In genomic region chr8:121477851-121478547, GRCm38 (mm10) we compare ENCODE assay signal across 12 mouse cellular contexts.
A peak's percentile ranks its signal among the peaks of the same experiment; 100 is the strongest.
DNase-seq lines count a peak whose midpoint lies in the region; ATAC-seq and TF ChIP-seq lines count a peak whose summit lies in the region.
"Had no signal": no experiment of that assay in that cellular context is flagged by ENCODE, and none has a peak within 500 bp of the region (broad histone marks: within the 10 kb centered on the region; RNA-seq: fewer than 3 reads in every experiment).

No protein-coding gene starts in this region.

- TF ChIP-seq POLR2A in cerebellum, adult 2 months (IDR thresholded peaks at IDR 0.05; ENCODE audit: borderline replicate concordance, insufficient read depth, low read length) = no peak

- H3K4me2 ChIP-seq in forebrain, embryonic 13.5 days = no peak overlapping the region
- no peak overlapping the region for H3K4me2 ChIP-seq in stomach, embryonic 14.5 days (replicated peaks; ENCODE audit: low read depth, low read length)
- no peak overlapping the region for H3K4me2 ChIP-seq in stomach, postnatal 0 days (replicated peaks; ENCODE audit: low read depth)
- H3K4me2 ChIP-seq in kidney, postnatal 0 days (ENCODE audit: low read length) = no peak overlapping the region
- H3K4me2 ChIP-seq: hindbrain, embryonic 15.5 days had no signal

- peaks cover 53% of the 10 kb centered on the region for H3K27me3 ChIP-seq in forebrain, embryonic 10.5 days (ENCODE audit: poor library complexity, severe bottlenecking)
- peaks cover 29% of the 10 kb centered on the region for H3K27me3 ChIP-seq in forebrain, embryonic 13.5 days
- H3K27me3 ChIP-seq in stomach, embryonic 14.5 days (ENCODE audit: control insufficient read depth, insufficient read depth, low read length) = no peaks in the 10 kb centered on the region
- H3K27me3 ChIP-seq in stomach, postnatal 0 days (ENCODE audit: control insufficient read depth, insufficient read depth, low read length) = no peaks in the 10 kb centered on the region
- H3K27me3 ChIP-seq in kidney, postnatal 0 days (ENCODE audit: insufficient read depth, low read length) = no peaks in the 10 kb centered on the region
- H3K27me3 ChIP-seq in cerebellum, adult 2 months (ENCODE audit: control insufficient read depth, insufficient read depth, low read length) = no peaks in the 10 kb centered on the region; the same call in 1 of the 2 replicates

- peaks cover 54% of the 10 kb centered on the region for H3K4me1 ChIP-seq in forebrain, embryonic 10.5 days
- H3K4me1 ChIP-seq in forebrain, embryonic 13.5 days = peaks cover 22% of the 10 kb centered on the region
- H3K4me1 ChIP-seq in stomach, embryonic 14.5 days (ENCODE audit: control insufficient read depth, insufficient read depth, low read length) = peaks cover 18% of the 10 kb centered on the region; the same call in 1 of the 2 replicates
- peaks cover 8% of the 10 kb centered on the region; the same call in 1 of the 2 replicates for H3K4me1 ChIP-seq in stomach, postnatal 0 days (replicated peaks; ENCODE audit: control insufficient read depth, insufficient read depth)
- H3K4me1 ChIP-seq in kidney, postnatal 0 days (replicated peaks; ENCODE audit: insufficient read depth, low read length) = peaks cover 19% of the 10 kb centered on the region
- peaks cover 3% of the 10 kb centered on the region; the same call in 1 of the 2 replicates for H3K4me1 ChIP-seq in cerebellum, adult 2 months (ENCODE audit: control insufficient read depth, insufficient read depth, low read length)

- H3K27ac ChIP-seq in forebrain, embryonic 10.5 days = peak overlapping the region; percentile 78
- H3K27ac ChIP-seq in forebrain, embryonic 13.5 days = no peak overlapping the region
- H3K27ac ChIP-seq in stomach, embryonic 14.5 days (ENCODE audit: low read length) = peak overlapping the region; percentile 15; the same call in 1 of the 2 replicates
- no peak overlapping the region for H3K27ac ChIP-seq in stomach, postnatal 0 days (replicated peaks)
- H3K27ac ChIP-seq in kidney, postnatal 0 days = peak overlapping the region; percentile 55
- no peak overlapping the region for H3K27ac ChIP-seq in cerebellum, adult 2 months (ENCODE audit: insufficient read depth, low read length)
- H3K27ac ChIP-seq: hindbrain, embryonic 15.5 days had no signal

- 68% methylated on average over 20 of the region's 20 CpGs for WGBS in forebrain, embryonic 10.5 days
- WGBS in forebrain, embryonic 13.5 days = 80% methylated on average over 20 of the region's 20 CpGs
- WGBS in stomach, embryonic 14.5 days = 51% methylated on average over 20 of the region's 20 CpGs
- WGBS in stomach, postnatal 0 days = 52% methylated on average over 20 of the region's 20 CpGs
- 46% methylated on average over 20 of the region's 20 CpGs for WGBS in kidney, postnatal 0 days
- 57% methylated on average over 20 of the region's 20 CpGs for WGBS in cerebellum, adult 2 months

- DNase-seq in forebrain, embryonic 10.5 days (ENCODE audit: extremely low spot score, low spot score) = no peak
- DNase-seq in stomach, postnatal 0 days (ENCODE audit: low spot score) = no peak
- peak; percentile 23 for DNase-seq in kidney, postnatal 0 days (ENCODE audit: low spot score)
- DNase-seq in cerebellum, adult 11-12 months = no peak
- no peak for DNase-seq in cerebellum, adult 9-10 months
- DNase-seq in cerebellum, adult 2 months = no peak
- DNase-seq: adrenal gland, postnatal 25 days; left cerebral cortex, postnatal 4 days; right cerebral cortex, postnatal 14 days had no signal

- no peak overlapping the region for H3K4me3 ChIP-seq in forebrain, embryonic 10.5 days
- no peak overlapping the region for H3K4me3 ChIP-seq in forebrain, embryonic 13.5 days
- no peak overlapping the region for H3K4me3 ChIP-seq in stomach, embryonic 14.5 days (ENCODE audit: low read depth, low read length)
- no peak overlapping the region for H3K4me3 ChIP-seq in stomach, postnatal 0 days (ENCODE audit: low read depth, low read length)
- H3K4me3 ChIP-seq in kidney, postnatal 0 days (replicated peaks; ENCODE audit: low read depth, low read length) = no peak overlapping the region
- no peak overlapping the region for H3K4me3 ChIP-seq in cerebellum, adult 2 months (replicated peaks; ENCODE audit: insufficient read depth, low read depth, low read length)
- H3K4me3 ChIP-seq: hindbrain, embryonic 15.5 days had no signal

- H3K9ac ChIP-seq in forebrain, embryonic 13.5 days = no peak overlapping the region
- H3K9ac ChIP-seq in stomach, embryonic 14.5 days (replicated peaks; ENCODE audit: low read depth, low read length) = no peak overlapping the region
- no peak overlapping the region for H3K9ac ChIP-seq in stomach, postnatal 0 days (ENCODE audit: low read length)
- H3K9ac ChIP-seq in kidney, postnatal 0 days (ENCODE audit: low read depth, low read length) = no peak overlapping the region
- H3K9ac ChIP-seq: hindbrain, embryonic 15.5 days had no signal

- no peaks in the 10 kb centered on the region for H3K9me3 ChIP-seq in forebrain, embryonic 10.5 days
- no peaks in the 10 kb centered on the region for H3K9me3 ChIP-seq in forebrain, embryonic 13.5 days (replicated peaks)
- H3K9me3 ChIP-seq in stomach, embryonic 14.5 days (ENCODE audit: control insufficient read depth, low read depth, low read length) = no peaks in the 10 kb centered on the region
- H3K9me3 ChIP-seq in stomach, postnatal 0 days (ENCODE audit: control insufficient read depth, low read length) = no peaks in the 10 kb centered on the region
- no peaks in the 10 kb centered on the region for H3K9me3 ChIP-seq in kidney, postnatal 0 days (replicated peaks; ENCODE audit: low read length)
- H3K9me3 ChIP-seq: hindbrain, embryonic 15.5 days had no signal

- no peak for ATAC-seq in forebrain, embryonic 13.5 days
- no peak for ATAC-seq in stomach, embryonic 14.5 days (ENCODE audit: insufficient number of reproducible peaks, insufficient read depth, low FRiP score, low read depth)
- ATAC-seq in stomach, postnatal 0 days (ENCODE audit: low FRiP score, low TSS enrichment) = no peak
- ATAC-seq in kidney, postnatal 0 days (replicated peaks; ENCODE audit: low FRiP score, low read depth) = no peak

- no peak for TF ChIP-seq CTCF in stomach, postnatal 0 days (IDR thresholded peaks at IDR 0.05; ENCODE audit: low read depth)
- no peak for TF ChIP-seq CTCF in kidney, postnatal 0 days (IDR thresholded peaks at IDR 0.05; ENCODE audit: low read depth)
- TF ChIP-seq CTCF in cerebellum, adult 2 months (IDR thresholded peaks at IDR 0.05; ENCODE audit: borderline replicate concordance, insufficient read depth, low read depth, low read length) = no peak

- H3K36me3 ChIP-seq in forebrain, embryonic 10.5 days (replicated peaks) = no peaks in the 10 kb centered on the region
- no peaks in the 10 kb centered on the region for H3K36me3 ChIP-seq in forebrain, embryonic 13.5 days (ENCODE audit: poor library complexity, severe bottlenecking)
- no peaks in the 10 kb centered on the region for H3K36me3 ChIP-seq in stomach, embryonic 14.5 days (ENCODE audit: control insufficient read depth, insufficient read depth, low read length)
- no peaks in the 10 kb centered on the region for H3K36me3 ChIP-seq in stomach, postnatal 0 days (ENCODE audit: control insufficient read depth, insufficient read depth, low read length)
- H3K36me3 ChIP-seq in kidney, postnatal 0 days (ENCODE audit: insufficient read depth, low read length) = no peaks in the 10 kb centered on the region
- H3K36me3 ChIP-seq: hindbrain, embryonic 15.5 days had no signal

- no peak for TF ChIP-seq EP300 in stomach, postnatal 0 days (optimal IDR thresholded peaks at IDR 0.05)

Comparison
In these comparisons a context has a peak if more than half of its experiments do, and no peak if none do; other contexts are left out.
1. H3K27ac ChIP-seq: peak in forebrain, embryonic 10.5 days (single experiment), stomach, embryonic 14.5 days (single experiment) and kidney, postnatal 0 days (single experiment); none in forebrain, embryonic 13.5 days (single experiment), stomach, postnatal 0 days (single experiment) and cerebellum, adult 2 months (single experiment).